Mouse (Mus musculus) common myeloid progenitor, adult 5-6 weeks (primary cell): Measurements from ENCODE around the gene Mast4. TPM values are rescaled to one million over a fixed set of nuclear protein-coding genes. Genes with fewer than 3 reads are reported as not detected.

Experiments used
- ATAC-seq: replicated peaks from 2 replicates; pipeline ENCODE4 v1.8.0; 2016; ENCODE audit warnings: low read depth, mild to moderate bottlenecking, moderate TSS enrichment, inconsistent platforms; ENCODE audit not compliant: poor library complexity, severe bottlenecking
- total RNA-seq: library from RNA; stranded (forward); fragments of 200-1000, 187-1606 nt; gene quantifications from 2 replicates; pipeline ENCODE4 v1.2.3, GENCODE M21; 2017

Gene Mast4
- total RNA-seq, 1 experiment from 2014 or later: 19.1 TPM

- ATAC-seq: no peak
Observed at GRCm38 (mm10) chr13:103078815-103079214, 255.5 kb downstream of the Mast4 start.

GRCm38 (mm10) chr13:103073461-103073860, 260.8 kb downstream of the Mast4 start:
- ATAC-seq: no peak

GRCm38 (mm10) chr13:103071783-103072182, 262.5 kb downstream of the Mast4 start:
- ATAC-seq: no peak

GRCm38 (mm10) chr13:103067581-103068166, 266.6 kb downstream of the Mast4 start:
- ATAC-seq: no peak

GRCm38 (mm10) chr13:103065437-103065836, 268.9 kb downstream of the Mast4 start:
- ATAC-seq: peak; percentile 95

- ATAC-seq: no peak
Observed at GRCm38 (mm10) chr13:103061680-103062079, 272.6 kb downstream of the Mast4 start.

- ATAC-seq: no peak
Observed at GRCm38 (mm10) chr13:103059995-103060652, 274.2 kb downstream of the Mast4 start.

- ATAC-seq: no peak
Observed at GRCm38 (mm10) chr13:103056451-103056850, 277.8 kb downstream of the Mast4 start.

GRCm38 (mm10) chr13:103052661-103053060, 281.6 kb downstream of the Mast4 start:
- no peak for ATAC-seq

- no peak for ATAC-seq
Observed at GRCm38 (mm10) chr13:103048954-103049353, 285.3 kb downstream of the Mast4 start.

- no peak for ATAC-seq
Observed at GRCm38 (mm10) chr13:103043692-103044091, 290.6 kb downstream of the Mast4 start.

- ATAC-seq: no peak
Observed at GRCm38 (mm10) chr13:103043011-103043410, 291.3 kb downstream of the Mast4 start.

GRCm38 (mm10) chr13:103037466-103037865, 296.8 kb downstream of the Mast4 start:
- ATAC-seq: no peak

GRCm38 (mm10) chr13:103029377-103029776, 304.9 kb downstream of the Mast4 start:
- no peak for ATAC-seq

- ATAC-seq: no peak
Observed at GRCm38 (mm10) chr13:103027456-103028078, 306.7 kb downstream of the Mast4 start.

- no peak for ATAC-seq
Observed at GRCm38 (mm10) chr13:103025461-103025860, 308.8 kb downstream of the Mast4 start.

- ATAC-seq: no peak
Observed at GRCm38 (mm10) chr13:103018481-103018880, 315.8 kb downstream of the Mast4 start.

GRCm38 (mm10) chr13:103017661-103018060, 316.6 kb downstream of the Mast4 start:
- ATAC-seq: no peak

GRCm38 (mm10) chr13:103015131-103015750, 319.1 kb downstream of the Mast4 start:
- no peak for ATAC-seq

- no peak for ATAC-seq
Observed at GRCm38 (mm10) chr13:103014631-103015030, 319.7 kb downstream of the Mast4 start.

- ATAC-seq: no peak
Observed at GRCm38 (mm10) chr13:103014222-103014621, 320.1 kb downstream of the Mast4 start.
